Mouse (Mus musculus) liver, postnatal 0 days (tissue): ENCODE measurements around the gene 2210016L21Rik. TPM values are rescaled to one million over a fixed set of nuclear protein-coding genes. Genes with fewer than 3 reads are reported as not detected.
"Not testable (repeated sequence)": the region's sequence is repeated elsewhere in the genome, so short reads cannot be mapped to it uniquely, and the experiment has no call there.

Experiments used
- ATAC-seq: fragments of 200-750 bp; cut with Nextera tagmentation; 2 replicates; pipeline ENCODE4 v1.8.0; 2017; ENCODE audit warnings: mild to moderate bottlenecking, moderate library complexity
- DNase-seq: peaks from one replicate; pipeline ENCODE4 v3.0.0-alpha.2; 2016
- H3K27ac ChIP-seq: fragments of 300-500 bp; sonication (generic); 2 replicates; pipeline ENCODE4 v1.5.1; 2014; ENCODE audit warnings: antibody characterized with exemption, moderate library complexity, mild to moderate bottlenecking, low read depth
- H3K27me3 ChIP-seq: fragments of 300-500 bp; sonication (generic); 2 replicates; pipeline ENCODE4 v1.6.1; 2014; ENCODE audit warnings: low read length, control low read depth, mixed read lengths; ENCODE audit not compliant: insufficient read depth
- H3K36me3 ChIP-seq: fragments of 300-500 bp; sonication (generic); replicated peaks from 2 replicates; pipeline ENCODE4 v1.6.1; 2014; ENCODE audit warnings: mild to moderate bottlenecking, control low read depth, low read length, moderate library complexity, mixed read lengths; ENCODE audit not compliant: insufficient read depth
- H3K4me1 ChIP-seq: fragments of 300-500 bp; sonication (generic); 2 replicates; pipeline ENCODE4 v1.6.1; 2014; ENCODE audit warnings: antibody characterized with exemption, mild to moderate bottlenecking, control low read depth; ENCODE audit not compliant: insufficient read depth
- H3K4me2 ChIP-seq: fragments of 300-500 bp; sonication (generic); 2 replicates; pipeline ENCODE4 v1.6.1; 2014; ENCODE audit warnings: low read depth, mild to moderate bottlenecking, low read length, moderate library complexity, mixed read lengths
- H3K4me3 ChIP-seq: fragments of 300-500 bp; sonication (generic); 2 replicates; pipeline ENCODE4 v1.5.1; 2014; ENCODE audit warnings: low read depth, low read length
- H3K9ac ChIP-seq: fragments of 300-500 bp; sonication (generic); replicated peaks from 2 replicates; pipeline ENCODE4 v1.6.1; 2014; ENCODE audit warnings: mild to moderate bottlenecking, moderate library complexity
- H3K9me3 ChIP-seq: fragments of 300-500 bp; sonication (generic); 2 replicates; pipeline ENCODE4 v1.6.1; 2016; ENCODE audit warnings: mild to moderate bottlenecking, control low read depth, low read length, mixed read lengths
- CTCF ChIP-seq: sonication (generic); IDR thresholded peaks from 2 replicates; pipeline ENCODE4 v1.5.1; 2016; ENCODE audit warnings: antibody characterized with exemption, low read depth
- EP300 ChIP-seq: IDR thresholded peaks from 2 replicates; pipeline ENCODE4 v1.6.1; 2016; ENCODE audit warnings: antibody characterized with exemption, low read depth, mild to moderate bottlenecking
- WGBS: fragments of 180-500 bp; shearing (Covaris S2); extraction: QIAGEN DNeasy Blood & Tissue Kit; methylation state at CpG from one replicate; pipeline ENCODE4 v1.1.7; 2014; ENCODE audit not compliant: insufficient replicate concordance; 5-methylcytosine and 5-hydroxymethylcytosine counted together
- polyA plus RNA-seq: library from polyadenylated mRNA; unstranded; fragments of >200 nt; fragmentation: Nextera tagmentation; extraction: Ambion mirVana; gene quantifications from 2 replicates; pipeline ENCODE4 v1.2.1, GENCODE M21; 2015

Gene 2210016L21Rik
- polyA plus RNA-seq, 1 experiment from 2014 or later, result 15.3 TPM

DNA sequence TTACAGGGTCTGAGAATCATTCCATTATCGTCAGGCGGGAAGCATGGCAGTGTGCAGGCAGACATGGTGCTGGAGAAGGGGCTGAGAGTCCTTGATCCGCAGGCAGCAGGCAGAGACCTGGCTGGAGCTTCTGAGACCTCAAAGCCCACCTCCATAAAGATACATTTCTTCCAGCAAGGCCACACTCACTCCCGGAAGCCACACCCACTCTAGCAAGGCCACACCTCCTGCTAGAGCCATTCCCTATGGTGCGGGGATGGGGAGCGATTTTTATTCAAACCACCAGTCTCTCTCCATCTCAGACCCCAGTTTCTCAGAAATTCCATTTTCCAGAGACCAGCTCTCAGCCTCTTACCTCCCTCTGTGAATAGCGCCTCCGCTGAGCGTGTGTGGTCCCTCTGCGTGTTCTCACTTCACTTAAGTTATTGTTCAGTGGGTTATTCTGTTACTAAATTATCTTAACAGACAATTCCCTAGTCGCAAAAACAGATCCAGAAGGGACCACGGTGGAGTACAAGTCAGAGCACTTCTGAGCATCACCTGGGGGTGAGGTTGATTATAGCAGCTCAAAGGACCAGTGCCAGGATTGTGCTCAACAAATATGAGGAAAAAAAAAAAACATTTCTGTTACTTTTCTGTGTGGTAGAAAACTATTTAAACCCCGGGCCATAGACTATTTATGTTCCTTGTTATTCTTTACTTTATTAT, 33.2 kb upstream of the 2210016L21Rik start:
- no peak overlapping the region for H3K4me3 ChIP-seq
- DNase-seq (no peak), ATAC-seq (no peak)
- no peaks in the 10 kb centered on the region for H3K4me1 ChIP-seq
- H3K36me3 ChIP-seq, result 0 out of 2 replicates have a peak, but pooled peaks cover 5% of the 10 kb centered on the region
- H3K9me3 ChIP-seq, result peaks cover 5% of the 10 kb centered on the region; the same call in 1 of the 2 replicates
- TF ChIP-seq CTCF (no peak), EP300 (no peak)
- 65% methylated on average over 13 of the region's 13 CpGs for WGBS
- H3K27ac ChIP-seq, result no peak overlapping the region
- no peak overlapping the region for H3K4me2 ChIP-seq
- H3K9ac ChIP-seq, result no peak overlapping the region
- no peaks in the 10 kb centered on the region for H3K27me3 ChIP-seq

DNA sequence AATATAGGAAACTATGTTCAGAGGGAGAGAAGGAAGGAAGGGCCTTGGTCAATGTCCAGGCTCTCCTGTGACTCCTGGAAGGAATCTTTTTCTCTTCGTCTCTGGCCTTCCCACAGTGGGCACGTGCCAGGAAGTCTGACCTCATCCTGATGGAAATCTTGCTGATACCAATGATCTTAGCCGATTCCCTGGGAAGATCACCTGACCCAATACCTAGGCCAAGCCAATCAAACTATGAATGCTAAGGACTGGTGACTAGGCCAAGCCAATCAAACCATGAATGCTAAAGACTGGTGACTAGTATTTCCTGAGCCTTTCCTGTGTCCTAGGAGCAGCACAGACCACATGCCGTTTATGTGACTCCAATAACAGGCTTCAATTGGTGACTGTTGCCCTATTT, 28.3 kb upstream of the 2210016L21Rik start:
- Histone ChIP-seq H3K9ac (no peak overlapping the region), H3K4me3 (no peak overlapping the region), H3K9me3 (no peaks in the 10 kb centered on the region), H3K4me1 (no peaks in the 10 kb centered on the region), H3K36me3 (no peaks in the 10 kb centered on the region), H3K4me2 (no peak overlapping the region), H3K27me3 (no peaks in the 10 kb centered on the region), H3K27ac (no peak overlapping the region)
- TF ChIP-seq EP300, result no peak
- no peak for TF ChIP-seq CTCF
- ATAC-seq, result no peak
- no peak for DNase-seq
- WGBS, result 75% methylated on average over 4 of the region's 4 CpGs

DNA sequence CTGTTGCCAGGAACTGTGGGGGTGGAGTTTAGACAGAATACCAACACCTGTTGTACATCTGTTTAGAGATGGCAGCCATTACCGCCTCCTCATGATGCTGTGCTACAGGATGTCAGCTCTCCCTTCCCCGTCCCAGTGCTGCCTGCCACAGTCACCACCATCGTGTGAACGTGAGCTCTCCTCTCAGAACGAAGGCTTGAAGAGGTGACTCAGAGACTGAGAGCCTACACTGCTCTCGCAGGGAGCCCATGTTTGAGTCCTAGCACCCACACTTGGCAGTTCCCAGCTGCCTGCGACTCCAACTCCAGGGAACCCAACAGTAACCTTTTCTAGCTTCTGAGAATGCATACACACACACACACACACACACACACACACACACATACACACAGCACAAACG, 27.1 kb upstream of the 2210016L21Rik start:
- Histone ChIP-seq H3K36me3 (no peaks in the 10 kb centered on the region), H3K4me2 (no peak overlapping the region), H3K27ac (no peak overlapping the region), H3K4me1 (no peaks in the 10 kb centered on the region), H3K4me3 (no peak overlapping the region), H3K9ac (no peak overlapping the region), H3K27me3 (no peaks in the 10 kb centered on the region), H3K9me3 (no peaks in the 10 kb centered on the region)
- WGBS, result 72% methylated on average over 8 of the region's 8 CpGs
- TF ChIP-seq EP300 (no peak), CTCF (no peak)
- ATAC-seq (no peak), DNase-seq (no peak)

DNA sequence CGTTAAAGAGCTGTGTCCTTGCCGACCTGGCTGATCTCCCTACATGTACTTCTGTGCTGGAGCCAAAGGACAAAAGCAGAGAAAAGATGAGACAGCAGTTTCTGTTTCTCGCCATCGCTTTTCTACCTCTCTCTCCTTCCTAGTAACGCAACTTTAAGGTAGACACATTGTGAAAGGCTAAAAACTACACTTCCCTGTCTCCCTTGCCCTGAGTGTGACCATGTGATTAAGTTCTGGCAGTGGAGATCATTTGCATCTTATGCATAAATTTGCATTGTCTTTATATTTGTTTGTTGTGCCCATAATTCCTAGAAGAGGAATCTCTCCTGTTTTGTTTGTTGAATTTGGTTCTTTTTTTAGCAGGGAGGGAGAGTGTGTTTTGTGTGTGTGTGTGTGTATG, 26.1 kb upstream of the 2210016L21Rik start:
- H3K9me3 ChIP-seq, result no peaks in the 10 kb centered on the region
- no peak overlapping the region for H3K9ac ChIP-seq
- no peak overlapping the region for H3K4me3 ChIP-seq
- ATAC-seq (no peak), DNase-seq (no peak)
- H3K27ac ChIP-seq, result no peak overlapping the region
- H3K36me3 ChIP-seq, result no peaks in the 10 kb centered on the region
- no peaks in the 10 kb centered on the region for H3K4me1 ChIP-seq
- H3K4me2 ChIP-seq, result no peak overlapping the region
- H3K27me3 ChIP-seq, result no peaks in the 10 kb centered on the region
- 58% methylated on average over 5 of the region's 5 CpGs for WGBS
- no peak for TF ChIP-seq CTCF
- no peak for TF ChIP-seq EP300

DNA sequence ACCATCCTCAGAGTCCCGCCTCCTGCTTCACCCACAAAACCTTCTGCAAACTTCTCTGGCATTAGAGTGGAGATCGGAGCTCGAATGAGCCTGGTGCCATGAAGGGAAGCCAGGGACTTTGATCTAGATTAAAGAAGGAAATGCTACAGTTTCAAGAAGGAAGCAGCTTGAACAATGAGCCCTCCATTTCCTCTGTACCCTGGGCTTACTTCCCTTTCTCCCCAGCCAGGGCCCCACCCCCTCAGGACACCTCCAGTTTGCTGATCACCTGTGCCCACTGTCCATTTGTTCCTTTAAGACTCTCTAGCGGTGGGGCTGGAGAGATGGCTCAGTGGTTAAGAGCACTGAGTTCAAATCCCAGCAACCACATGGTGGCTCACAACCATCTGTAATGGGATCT, 25.2 kb upstream of the 2210016L21Rik start:
- H3K4me1 ChIP-seq, result peaks cover 3% of the 10 kb centered on the region; the same call in 1 of the 2 replicates
- no peak for TF ChIP-seq CTCF
- WGBS, result 40% methylated on average over 4 of the region's 4 CpGs
- DNase-seq (peak; percentile 27), ATAC-seq (0 out of 2 replicates have a peak, but pooled peaks have one; percentile 7)
- H3K36me3 ChIP-seq, result no peaks in the 10 kb centered on the region
- H3K9me3 ChIP-seq, result no peaks in the 10 kb centered on the region
- H3K27me3 ChIP-seq, result no peaks in the 10 kb centered on the region
- H3K4me3 ChIP-seq, result no peak overlapping the region
- H3K27ac ChIP-seq, result 0 out of 2 replicates have a peak overlapping the region, but pooled peaks have one; percentile 31
- H3K9ac ChIP-seq, result no peak overlapping the region
- H3K4me2 ChIP-seq, result no peak overlapping the region

DNA sequence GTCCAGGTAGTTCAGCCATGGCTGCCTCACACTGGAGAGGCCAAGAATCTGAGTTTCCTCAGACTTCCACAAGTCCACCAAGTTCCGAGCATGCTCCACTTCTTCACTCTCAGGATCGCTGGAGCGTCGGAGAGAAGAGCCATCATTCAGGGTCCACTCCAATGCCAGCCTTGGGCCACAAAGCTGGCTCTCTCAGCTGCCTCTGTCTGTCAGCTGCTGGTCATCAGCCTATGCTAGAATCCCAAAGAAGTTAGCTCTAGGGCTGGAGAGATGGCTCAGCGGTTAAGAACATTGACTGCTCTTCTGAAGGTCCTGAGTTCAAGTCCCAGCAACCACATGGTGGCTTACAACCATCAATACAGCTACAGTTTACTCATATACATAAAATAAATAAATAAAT, 24.6 kb upstream of the 2210016L21Rik start:
- not testable (repeated sequence) for ATAC-seq, H3K36me3 ChIP-seq, H3K4me3 ChIP-seq, H3K4me1 ChIP-seq, H3K4me2 ChIP-seq, H3K9ac ChIP-seq, H3K27ac ChIP-seq, DNase-seq, H3K27me3 ChIP-seq, H3K9me3 ChIP-seq
- WGBS, result 87% methylated on average over 5 of the region's 5 CpGs
